Mouse (Mus musculus) cerebellum, postnatal 36 days (tissue): ENCODE data around the gene Fam49a.
"Not testable (repeated sequence)": the region's sequence is repeated elsewhere in the genome, so short reads cannot be mapped to it uniquely, and the experiment has no call there.

Experiments used
- DNase-seq, 2 experiments: peaks; one replicate each; pipeline ENCODE4 v3.0.0; 2021 to 2022; ENCODE audit warnings: mixed read lengths in 2 of 2

Gene Fam49a

DNA sequence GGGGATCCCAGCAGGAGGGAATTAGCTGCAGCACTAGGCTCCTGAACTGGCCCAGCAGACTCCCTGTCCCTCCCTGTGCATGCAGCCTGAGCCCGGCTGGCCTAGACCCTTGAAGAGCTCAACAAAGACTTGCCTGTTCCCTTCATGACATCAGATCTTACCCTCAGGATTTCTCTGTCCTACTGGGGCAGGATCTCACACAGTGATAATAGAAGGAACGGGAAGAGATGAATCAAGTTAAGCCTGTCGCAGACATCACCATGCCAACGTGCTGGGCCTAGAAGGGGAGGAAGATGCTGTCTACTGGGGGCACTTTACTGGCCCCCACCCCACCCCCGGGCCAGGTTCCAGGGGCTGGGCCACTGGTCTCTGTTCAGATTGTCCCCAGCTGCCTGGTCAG, 53.1 kb downstream of the Fam49a start:
- no peak for DNase-seq

GRCm38 (mm10) chr12:12316956-12317355, 55.0 kb downstream of the Fam49a start:
- DNase-seq: no peak

DNA sequence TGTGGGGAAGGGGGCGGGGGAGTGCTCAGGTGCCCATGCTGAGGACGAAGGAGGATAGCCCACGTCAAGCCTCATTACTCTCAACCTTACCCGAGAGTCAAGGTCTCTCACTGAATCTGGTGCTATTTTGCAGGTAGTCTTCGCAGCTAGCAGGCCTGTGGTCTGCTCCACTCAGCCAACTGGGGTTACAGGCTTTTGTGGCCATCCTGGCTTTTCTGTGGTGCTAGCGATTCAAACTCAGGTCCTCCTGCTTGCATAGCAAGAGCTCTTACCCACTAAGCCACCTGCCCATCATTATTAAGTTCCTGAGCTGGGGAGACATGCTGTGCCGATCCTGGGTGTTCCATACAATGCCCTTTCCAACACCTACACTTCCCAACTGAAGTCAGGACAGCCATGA, 55.7 kb downstream of the Fam49a start:
- DNase-seq: no peak

- DNase-seq: no peak
Measured at GRCm38 (mm10) chr12:12318140-12318734, 56.3 kb downstream of the Fam49a start.

- DNase-seq: no peak
Measured at GRCm38 (mm10) chr12:12320693-12321092, 58.8 kb downstream of the Fam49a start.

DNA sequence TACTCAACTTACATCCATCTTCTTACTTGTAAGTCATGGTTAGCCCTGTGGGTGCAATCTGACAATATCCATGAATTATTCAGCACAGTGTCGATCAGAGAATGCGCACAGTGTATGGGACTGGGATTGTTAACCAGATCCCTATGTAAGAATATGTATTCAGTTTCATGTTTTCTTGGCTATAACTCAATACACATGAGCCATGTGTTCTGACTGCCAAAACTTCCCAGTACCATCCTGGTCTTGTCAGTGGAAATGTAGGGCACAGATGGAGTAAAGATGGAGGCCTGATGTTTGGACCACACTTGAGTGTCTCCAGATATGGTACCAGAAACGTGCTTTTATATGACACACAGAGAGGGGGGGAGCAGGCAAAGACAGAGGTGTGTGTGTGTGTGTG, 59.2 kb downstream of the Fam49a start:
- no peak for DNase-seq

- no peak for DNase-seq
Measured at GRCm38 (mm10) chr12:12323084-12323483, 61.1 kb downstream of the Fam49a start.

DNA sequence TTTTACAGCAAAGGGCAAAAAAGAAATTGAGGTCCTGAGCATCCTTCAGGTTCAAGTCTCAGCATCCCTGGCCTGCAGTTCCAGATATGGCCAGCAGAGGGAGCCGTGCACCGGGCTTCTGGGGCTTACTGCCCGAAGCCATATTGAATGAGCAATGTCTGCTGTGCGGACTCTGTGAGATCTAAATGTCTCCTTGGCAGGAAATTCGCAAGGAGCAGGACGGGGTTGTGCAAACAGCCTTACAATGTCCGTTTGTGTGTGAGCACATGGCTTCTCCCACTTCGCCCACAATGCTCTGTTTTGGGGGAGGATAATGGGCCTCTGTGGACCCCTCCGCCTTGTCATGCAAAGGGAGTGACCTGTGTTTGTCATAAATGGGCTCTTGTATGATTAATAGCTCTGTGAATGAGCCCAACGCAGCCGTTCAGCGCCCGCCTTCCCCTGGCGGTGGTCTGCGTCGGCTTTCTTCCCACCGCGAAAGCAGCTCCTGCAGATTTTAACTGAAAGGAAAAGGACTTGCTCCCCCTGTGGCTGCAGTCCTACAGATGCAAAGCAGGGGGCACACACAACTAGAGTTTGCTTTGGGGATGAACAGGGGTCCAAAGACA, 61.8 kb downstream of the Fam49a start:
- DNase-seq: peak; percentile 89 to 96

- DNase-seq: not testable (repeated sequence)
Measured at GRCm38 (mm10) chr12:12324266-12324665, 62.3 kb downstream of the Fam49a start.

- DNase-seq: no peak
Measured at GRCm38 (mm10) chr12:12333526-12334310, 71.8 kb downstream of the Fam49a start.

DNA sequence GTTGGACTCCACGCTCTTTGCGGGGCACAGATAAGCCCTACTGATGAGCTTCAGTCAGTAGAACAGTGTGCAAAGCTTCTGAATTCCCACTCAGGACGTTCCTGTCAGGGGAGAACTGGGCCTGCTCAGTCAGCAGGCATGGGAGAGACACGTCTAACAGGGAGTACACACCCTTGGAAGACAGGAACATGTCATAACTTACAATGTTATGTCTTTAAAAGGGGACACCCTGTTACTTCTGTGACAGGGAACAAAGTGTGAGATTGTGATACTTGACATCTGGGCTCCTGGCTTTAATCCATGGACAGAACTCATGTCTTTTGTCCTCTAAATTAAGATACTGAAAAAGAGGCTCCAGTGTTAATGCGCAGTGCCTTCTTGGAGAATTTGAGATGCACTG, 72.5 kb downstream of the Fam49a start:
- no peak for DNase-seq

GRCm38 (mm10) chr12:12335566-12335965, 73.6 kb downstream of the Fam49a start:
- no peak for DNase-seq

DNA sequence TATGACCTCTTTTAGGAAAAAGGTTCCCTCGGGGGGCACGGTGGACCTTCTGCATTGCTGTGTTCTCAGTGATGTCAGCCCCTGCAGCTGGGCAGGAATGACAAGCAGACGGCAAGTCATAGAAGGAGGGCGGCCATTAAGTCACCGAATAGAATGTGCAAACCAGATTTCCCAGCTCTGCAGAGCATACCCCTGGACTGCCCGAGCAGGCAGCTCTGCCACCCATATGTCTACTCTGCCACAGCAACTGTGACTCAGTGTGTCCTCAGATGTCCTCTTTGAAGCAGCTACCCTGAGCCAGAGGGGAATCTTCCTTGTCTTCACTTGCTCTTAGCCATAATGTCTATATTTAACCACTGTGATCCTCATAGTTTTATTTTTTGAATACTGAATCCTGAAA, 75.4 kb downstream of the Fam49a start:
- no peak for DNase-seq

DNA sequence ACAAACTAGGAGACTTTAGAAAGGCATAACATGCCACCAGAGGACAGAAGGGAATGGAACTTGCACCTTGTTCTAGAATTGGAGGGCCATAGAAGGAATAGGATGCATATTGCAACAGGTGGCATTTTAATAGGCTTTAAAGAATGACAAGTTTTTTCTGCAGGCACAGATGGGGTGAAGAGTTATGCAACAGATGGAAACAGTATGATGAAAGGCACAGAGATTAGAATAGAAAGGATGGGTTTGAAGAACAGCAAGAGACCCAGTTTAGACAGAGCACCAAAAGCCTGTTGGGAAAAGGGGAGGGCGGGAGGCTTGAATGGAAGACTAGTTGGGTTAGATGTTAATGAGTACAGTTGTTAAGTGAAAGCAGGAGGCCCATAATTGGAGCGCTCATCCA, 81.4 kb downstream of the Fam49a start:
- DNase-seq: no peak

DNA sequence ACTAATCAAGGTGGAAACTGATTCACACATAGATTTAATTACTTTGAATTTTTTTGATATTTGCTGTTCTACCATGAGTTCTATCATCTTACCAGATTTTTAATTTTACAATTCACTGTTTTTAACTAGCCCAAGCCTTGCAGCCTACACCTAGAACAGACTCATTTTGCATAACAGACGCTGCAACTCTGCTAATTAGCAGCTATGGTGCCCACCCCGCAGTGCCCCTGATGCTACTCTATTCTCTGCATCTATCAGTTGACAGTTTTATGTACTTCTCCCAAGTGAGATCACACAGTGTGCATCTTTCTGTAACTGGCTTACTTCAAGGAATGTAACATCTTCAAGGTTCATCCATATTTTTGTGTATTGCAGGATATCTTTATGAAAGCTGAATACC, 86.7 kb downstream of the Fam49a start:
- DNase-seq: no peak

- no peak for DNase-seq
Measured at GRCm38 (mm10) chr12:12349645-12350288, 87.8 kb downstream of the Fam49a start.

GRCm38 (mm10) chr12:12351816-12352552, 90.0 kb downstream of the Fam49a start:
- DNase-seq: no peak

DNA sequence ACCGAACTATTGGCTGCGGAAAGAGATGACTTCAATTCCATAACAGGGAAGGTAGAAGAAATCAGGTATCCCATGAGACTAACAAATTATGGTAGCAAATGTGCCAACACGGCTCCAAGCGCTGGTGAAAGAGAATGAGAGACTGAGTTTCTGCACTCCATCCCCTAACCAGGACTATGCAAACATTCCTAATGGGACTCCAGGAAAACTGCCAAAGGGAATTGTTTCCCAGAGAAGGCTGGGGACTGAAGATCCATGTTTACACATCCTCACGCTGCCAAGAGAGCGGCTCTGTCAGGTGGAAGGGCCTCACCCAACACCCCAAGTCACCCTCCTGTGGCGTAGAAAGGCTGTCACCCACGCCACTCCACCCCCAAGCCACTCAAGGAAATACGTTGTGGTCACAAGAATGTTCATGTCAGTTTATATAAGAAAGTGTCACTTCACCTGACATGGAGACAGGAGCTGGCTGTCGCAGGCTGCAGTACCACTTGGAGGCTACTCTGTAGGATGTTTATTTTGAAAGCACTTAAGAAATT, 92.2 kb downstream of the Fam49a start:
- DNase-seq: no peak

DNA sequence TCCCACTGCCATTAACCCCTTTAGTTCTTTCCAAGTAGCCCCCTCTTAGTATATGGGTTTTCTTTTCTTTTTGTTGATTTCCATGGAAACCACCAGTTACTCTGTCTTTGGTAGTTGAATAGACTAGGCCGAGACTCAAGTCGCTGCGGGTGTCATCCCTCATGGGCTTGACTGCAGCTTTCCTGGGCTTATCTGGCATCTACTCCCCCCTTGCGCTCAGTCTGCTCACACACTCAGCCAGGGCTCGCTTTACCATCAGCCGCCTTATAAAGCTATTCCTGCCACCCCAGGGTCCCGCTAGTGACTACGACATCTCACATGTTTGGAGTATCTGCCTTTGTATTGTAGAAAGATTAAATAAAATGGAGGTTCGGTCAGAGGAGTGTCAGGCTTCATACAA, 94.1 kb downstream of the Fam49a start:
- DNase-seq: peak; percentile 8 to 10

DNA sequence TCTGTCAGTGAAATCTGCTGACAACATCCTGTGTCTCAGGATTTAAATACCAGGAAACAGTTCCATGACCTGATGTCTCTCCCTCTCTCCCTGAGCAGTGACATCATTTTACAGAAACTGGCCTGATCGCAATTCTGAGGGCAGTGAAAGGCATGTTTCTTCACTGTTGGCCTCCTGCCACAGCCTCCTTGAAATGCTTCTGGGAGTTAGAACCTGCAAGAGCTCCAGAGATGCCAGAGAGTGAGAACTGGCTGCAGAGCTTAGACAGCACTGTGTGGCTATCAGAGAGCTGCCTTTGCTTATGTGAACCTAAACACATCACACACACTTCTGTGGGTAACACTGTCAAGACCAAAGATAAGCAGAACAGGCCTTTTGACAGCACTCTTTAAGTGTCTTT, 94.5 kb downstream of the Fam49a start:
- peak; percentile 53 to 63 for DNase-seq

DNA sequence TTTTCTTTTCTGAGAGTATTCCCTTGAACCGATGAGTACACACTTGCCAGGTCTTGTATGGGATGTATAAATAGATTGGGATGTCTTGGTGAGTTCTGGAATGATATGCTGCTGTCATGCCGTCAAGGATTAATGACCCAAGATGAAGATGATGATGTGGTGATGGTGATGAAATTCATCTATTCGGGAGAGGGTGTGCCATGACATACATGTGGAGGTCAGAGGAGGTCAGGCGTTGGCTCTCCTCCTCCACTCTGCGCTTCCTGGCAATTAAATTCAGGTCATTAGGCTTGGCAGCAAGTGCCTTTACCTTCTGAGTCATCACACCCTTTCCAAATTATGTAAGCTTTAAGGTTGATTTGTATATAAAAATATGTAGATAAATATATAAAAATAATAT, 95.0 kb downstream of the Fam49a start:
- peak; percentile 40 to 49 for DNase-seq

GRCm38 (mm10) chr12:12359923-12360322, 98.0 kb downstream of the Fam49a start:
- no peak for DNase-seq

GRCm38 (mm10) chr12:12362371-12362770, 100.4 kb downstream of the Fam49a start:
- DNase-seq: no peak
